Mouse (Mus musculus): Measurements from ENCODE around the gene Snx29. TPM values are rescaled to one million over a fixed set of nuclear protein-coding genes. Genes with fewer than 3 reads are reported as not detected.

The Snx29 gene
- total and polyA plus RNA-seq, 2 experiments, result 2.0 to 10.3 TPM

DNA sequence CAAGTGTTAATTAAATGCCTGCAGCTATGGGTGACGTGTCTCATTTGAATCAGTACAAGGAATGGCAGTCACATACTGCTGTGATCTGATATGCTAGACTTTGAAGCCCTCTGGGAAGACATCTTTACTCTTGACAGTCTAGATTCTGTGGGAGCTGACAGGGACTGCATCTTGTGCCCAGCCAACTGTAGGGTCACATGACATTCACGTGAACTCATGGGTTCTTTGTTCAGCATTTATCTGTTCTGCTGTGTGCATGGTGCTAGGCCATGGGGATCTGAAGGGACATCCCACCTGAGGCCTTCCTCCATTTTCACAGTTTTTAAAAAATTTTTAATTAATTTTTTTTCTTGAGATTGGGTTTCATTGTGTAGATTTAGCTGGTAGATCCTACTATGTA lies 91.9 kb downstream of the Snx29 start:
- no peak for TF ChIP-seq CTCF (IDR thresholded peaks at IDR 0.05; ENCODE audit: low read depth, low read length)
- TF ChIP-seq POLR2A (IDR thresholded peaks at IDR 0.05; ENCODE audit: extremely low read depth, insufficient read depth, low read length), result no peak
- no peak overlapping the region for H3K9ac ChIP-seq (ENCODE audit: low read depth, low read length)
- peaks cover 17% of the 10 kb centered on the region for H3K36me3 ChIP-seq (ENCODE audit: control insufficient read depth, insufficient read depth, low read length)
- no peak overlapping the region for H3K27ac ChIP-seq (replicated peaks; ENCODE audit: insufficient read depth, low read depth, low read length)
- no peaks in the 10 kb centered on the region for H3K27me3 ChIP-seq (ENCODE audit: control insufficient read depth, insufficient read depth, low read length)
- 91% methylated on average over 2 of the region's 2 CpGs for WGBS
- H3K4me1 ChIP-seq (ENCODE audit: control insufficient read depth, insufficient read depth, low read length), result peaks cover 9% of the 10 kb centered on the region; the same call in 1 of the 2 replicates
- H3K79me2 ChIP-seq (ENCODE audit: control insufficient read depth, insufficient read depth, low read length), result no peaks in the 10 kb centered on the region
- H3K4me3 ChIP-seq (ENCODE audit: insufficient read depth, low read depth, low read length), result no peak overlapping the region
- DNase-seq (ENCODE audit: extremely low read depth, low read depth, low spot score), result no peak

DNA sequence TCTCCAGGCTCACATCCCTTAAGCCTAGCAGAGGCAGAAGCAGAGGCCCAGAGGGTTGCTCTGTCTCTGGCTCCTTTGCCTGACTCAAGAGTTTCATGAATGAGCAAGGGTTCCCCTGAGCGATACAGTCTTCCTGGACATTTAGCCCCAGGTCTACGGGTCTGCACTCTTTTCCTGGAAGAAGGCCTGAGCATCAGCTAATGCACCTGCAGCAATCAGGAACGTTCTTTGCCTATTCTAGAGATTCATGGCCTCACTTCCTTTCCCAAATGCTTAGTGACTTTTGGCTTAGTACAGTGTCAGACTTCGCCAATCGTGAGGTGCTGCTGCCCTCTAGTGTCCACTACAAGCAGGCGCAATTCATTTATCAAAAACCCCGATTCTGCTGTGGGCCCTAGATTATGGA lies 95.5 kb downstream of the Snx29 start:
- H3K79me2 ChIP-seq (ENCODE audit: control insufficient read depth, insufficient read depth, low read length), result no peaks in the 10 kb centered on the region
- no peak overlapping the region for H3K9ac ChIP-seq (ENCODE audit: low read depth, low read length)
- DNase-seq (ENCODE audit: extremely low read depth, low read depth, low spot score), result peak; percentile 62
- no peaks in the 10 kb centered on the region for H3K27me3 ChIP-seq (ENCODE audit: control insufficient read depth, insufficient read depth, low read length)
- H3K4me1 ChIP-seq (ENCODE audit: control insufficient read depth, insufficient read depth, low read length), result no peaks in the 10 kb centered on the region
- no peak overlapping the region for H3K27ac ChIP-seq (replicated peaks; ENCODE audit: insufficient read depth, low read depth, low read length)
- 19% methylated on average over 7 of the region's 7 CpGs for WGBS
- H3K4me3 ChIP-seq (ENCODE audit: insufficient read depth, low read depth, low read length), result no peak overlapping the region
- H3K36me3 ChIP-seq (ENCODE audit: control insufficient read depth, insufficient read depth, low read length), result peaks cover 24% of the 10 kb centered on the region
- TF ChIP-seq CTCF (IDR thresholded peaks at IDR 0.05; ENCODE audit: low read depth, low read length) (peak; percentile 79), POLR2A (IDR thresholded peaks at IDR 0.05; ENCODE audit: extremely low read depth, insufficient read depth, low read length) (no peak)

GRCm38 (mm10) chr16:11420311-11421080 lies 97.8 kb downstream of the Snx29 start:
- Histone ChIP-seq H3K9ac (ENCODE audit: low read depth, low read length) (no peak overlapping the region), H3K27ac (replicated peaks; ENCODE audit: insufficient read depth, low read depth, low read length) (no peak overlapping the region), H3K4me3 (ENCODE audit: insufficient read depth, low read depth, low read length) (no peak overlapping the region), H3K79me2 (ENCODE audit: control insufficient read depth, insufficient read depth, low read length) (no peaks in the 10 kb centered on the region), H3K27me3 (ENCODE audit: control insufficient read depth, insufficient read depth, low read length) (no peaks in the 10 kb centered on the region), H3K4me1 (ENCODE audit: control insufficient read depth, insufficient read depth, low read length) (no peaks in the 10 kb centered on the region), H3K36me3 (ENCODE audit: control insufficient read depth, insufficient read depth, low read length) (peaks cover 23% of the 10 kb centered on the region)
- 81% methylated on average over 12 of the region's 12 CpGs for WGBS
- DNase-seq (ENCODE audit: extremely low read depth, low read depth, low spot score), result no peak
- TF ChIP-seq POLR2A (IDR thresholded peaks at IDR 0.05; ENCODE audit: extremely low read depth, insufficient read depth, low read length), result no peak
- TF ChIP-seq CTCF (IDR thresholded peaks at IDR 0.05; ENCODE audit: low read depth, low read length), result no peak

- TF ChIP-seq POLR2A (IDR thresholded peaks at IDR 0.05; ENCODE audit: extremely low read depth, insufficient read depth, low read length) (no peak), CTCF (IDR thresholded peaks at IDR 0.05; ENCODE audit: low read depth, low read length) (no peak)
- no peak overlapping the region for H3K27ac ChIP-seq (replicated peaks; ENCODE audit: insufficient read depth, low read depth, low read length)
Measured at GRCm38 (mm10) chr16:11422165-11422564, 99.5 kb downstream of the Snx29 start.

GRCm38 (mm10) chr16:11422889-11423610 lies 100.3 kb downstream of the Snx29 start:
- no peak overlapping the region for H3K4me3 ChIP-seq (ENCODE audit: insufficient read depth, low read depth, low read length)
- no peak overlapping the region for H3K9ac ChIP-seq (ENCODE audit: low read depth, low read length)
- no peaks in the 10 kb centered on the region for H3K79me2 ChIP-seq (ENCODE audit: control insufficient read depth, insufficient read depth, low read length)
- no peak for DNase-seq (ENCODE audit: extremely low read depth, low read depth, low spot score)
- H3K36me3 ChIP-seq (ENCODE audit: control insufficient read depth, insufficient read depth, low read length), result peaks cover 30% of the 10 kb centered on the region
- 97% methylated on average over 2 of the region's 2 CpGs for WGBS
- H3K27ac ChIP-seq (replicated peaks; ENCODE audit: insufficient read depth, low read depth, low read length), result no peak overlapping the region
- no peaks in the 10 kb centered on the region for H3K4me1 ChIP-seq (ENCODE audit: control insufficient read depth, insufficient read depth, low read length)
- H3K27me3 ChIP-seq (ENCODE audit: control insufficient read depth, insufficient read depth, low read length), result no peaks in the 10 kb centered on the region
- TF ChIP-seq CTCF (IDR thresholded peaks at IDR 0.05; ENCODE audit: low read depth, low read length) (no peak), POLR2A (IDR thresholded peaks at IDR 0.05; ENCODE audit: extremely low read depth, insufficient read depth, low read length) (no peak)

More at GRCm38 (mm10) chr16:11422165-11422564, 99.5 kb downstream of the Snx29 start:
- Histone ChIP-seq H3K79me2 (ENCODE audit: control insufficient read depth, insufficient read depth, low read length) (no peaks in the 10 kb centered on the region), H3K36me3 (ENCODE audit: control insufficient read depth, insufficient read depth, low read length) (peaks cover 28% of the 10 kb centered on the region), H3K4me3 (ENCODE audit: insufficient read depth, low read depth, low read length) (no peak overlapping the region), H3K9ac (ENCODE audit: low read depth, low read length) (no peak overlapping the region), H3K4me1 (ENCODE audit: control insufficient read depth, insufficient read depth, low read length) (no peaks in the 10 kb centered on the region), H3K27me3 (ENCODE audit: control insufficient read depth, insufficient read depth, low read length) (no peaks in the 10 kb centered on the region)
- WGBS, result 83% methylated on average over 1 of the region's 1 CpGs
- no peak for DNase-seq (ENCODE audit: extremely low read depth, low read depth, low spot score)
